Mouse (Mus musculus) left cerebral cortex, adult 11 months (tissue): ENCODE data around the gene Tmem150a.

ENCODE experiments used
- DNase-seq: peaks from one replicate; pipeline ENCODE4 v3.0.0; 2022; ENCODE audit warnings: low spot score

Gene Tmem150a

GRCm38 (mm10) chr6:72405356-72405755 lies 50.1 kb downstream of the Tmem150a start:
- no peak for DNase-seq

GRCm38 (mm10) chr6:72407119-72407518 lies 51.9 kb downstream of the Tmem150a start:
- DNase-seq = peak; percentile 73
